11 mouse cellular contexts compared by ENCODE assay signal in the genomic region with DNA sequence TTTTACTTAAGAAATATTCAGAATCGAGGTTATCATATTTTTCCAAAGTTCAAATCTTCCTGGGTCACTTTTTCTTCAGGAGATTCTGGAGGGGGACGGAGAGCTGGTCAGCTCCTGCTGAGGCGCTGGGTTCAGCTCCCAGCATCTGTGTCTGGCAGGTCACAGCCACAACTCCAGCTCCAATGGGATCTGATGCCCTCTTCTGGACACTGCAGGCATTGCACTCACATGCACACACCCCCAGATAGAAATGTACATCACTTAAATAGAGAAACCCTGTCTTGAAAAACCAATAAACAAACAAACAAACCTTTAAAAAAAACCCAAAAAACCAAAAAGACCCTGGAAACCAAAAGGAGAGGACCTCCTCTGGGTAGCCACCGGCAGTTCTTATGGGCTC. TPM values are rescaled to one million over a fixed set of nuclear protein-coding genes. Genes with fewer than 3 reads are reported as not detected.
A peak's percentile ranks its signal among the peaks of the same experiment; 100 is the strongest.
DNase-seq lines count a peak whose midpoint lies in the region; ATAC-seq and TF ChIP-seq lines count a peak whose summit lies in the region.
"Had no signal": no experiment of that assay in that cellular context is flagged by ENCODE, and none has a peak within 500 bp of the region (broad histone marks: within the 10 kb centered on the region; RNA-seq: fewer than 3 reads in every experiment).

No protein-coding gene starts in this region.

- ATAC-seq in frontal cortex, adult (ENCODE audit: low TSS enrichment): no peak
- ATAC-seq in hindbrain, embryonic 14.5 days (ENCODE audit: low FRiP score): no peak

- intact Hi-C loops in left cerebral cortex, adult 2 months (cut with DNase I): no loop called here
- intact Hi-C loops in left cerebral cortex, postnatal 36 days (cut with DNase I): no loop called here

- no peaks in the 10 kb centered on the region for H3K9me3 ChIP-seq in MEL (replicated peaks; ENCODE audit: insufficient read depth, low read length)
- no peaks in the 10 kb centered on the region for H3K9me3 ChIP-seq in hindbrain, embryonic 14.5 days (ENCODE audit: control insufficient read depth, low read length)

- no peak for DNase-seq in left cerebral cortex, adult 2 months (ENCODE audit: extremely low spot score in 1 of 2, low spot score in 2 of 2)
- DNase-seq in left cerebral cortex, postnatal 36 days (ENCODE audit: low spot score in 2 of 2): no peak
- peak; percentile 50 for DNase-seq in MEL (ENCODE audit: low read depth, low spot score)
- no peak for DNase-seq in hindbrain, embryonic 14.5 days (ENCODE audit: low spot score)
- DNase-seq: cerebellum, adult 9-10 months; gastrocnemius, postnatal 25 days; right cerebral cortex, adult 18-20 months had no signal

- TF ChIP-seq RAD21 in MEL (IDR thresholded peaks at IDR 0.05; ENCODE audit: low read depth, low read length): peak; percentile 16

- H3K9ac ChIP-seq in MEL (ENCODE audit: control insufficient read depth, low read depth, low read length, poor library complexity, severe bottlenecking): no peak overlapping the region
- no peak overlapping the region for H3K9ac ChIP-seq in hindbrain, embryonic 14.5 days
- H3K9ac ChIP-seq: limb, embryonic 13.5 days had no signal

- 94% methylated on average over 4 of the region's 4 CpGs for WGBS in macrophage (ENCODE audit: missing documents)
- 87% methylated on average over 4 of the region's 4 CpGs for WGBS in hindbrain, embryonic 14.5 days

- H3K79me2 ChIP-seq in C2C12 (ENCODE audit: control insufficient read depth, insufficient read depth) (peaks cover 38% of the 10 kb centered on the region), MEL (ENCODE audit: control insufficient read depth, insufficient read depth, low read length, poor library complexity) (no peaks in the 10 kb centered on the region), macrophage (ENCODE audit: inconsistent target) (peaks cover 22% of the 10 kb centered on the region)

- no peak overlapping the region for H3K4me2 ChIP-seq in hindbrain, embryonic 14.5 days (replicated peaks)
- H3K4me2 ChIP-seq: limb, embryonic 13.5 days had no signal

- peaks cover 12% of the 10 kb centered on the region for H3K36me3 ChIP-seq in C2C12 (ENCODE audit: control insufficient read depth, insufficient read depth)
- H3K36me3 ChIP-seq in MEL (ENCODE audit: control insufficient read depth in 1 of 2, insufficient read depth in 2 of 2, low read length in 2 of 2): peaks cover 0 to 6% of the 10 kb centered on the region in 2 experiments; a peak in 2 of 4 replicates
- H3K36me3 ChIP-seq in macrophage (ENCODE audit: inconsistent target): no peaks in the 10 kb centered on the region
- H3K36me3 ChIP-seq in hindbrain, embryonic 14.5 days (replicated peaks; ENCODE audit: control insufficient read depth, insufficient read depth): peaks cover 8% of the 10 kb centered on the region
- H3K36me3 ChIP-seq: limb, embryonic 13.5 days had no signal

- TF ChIP-seq CTCF in left cerebral cortex, adult 2 months (IDR thresholded peaks at IDR 0.05): peak; percentile 46
- peak; percentile 50 for TF ChIP-seq CTCF in C2C12 (IDR thresholded peaks at IDR 0.05; ENCODE audit: control insufficient read depth, insufficient read depth, insufficient read length)
- TF ChIP-seq CTCF in MEL (IDR thresholded peaks at IDR 0.05 in 2 of 3, conservative IDR thresholded peaks at IDR 0.05 in 1 of 3; ENCODE audit: control insufficient read depth in 1 of 3, insufficient read depth in 1 of 3, low read depth in 2 of 3, low read length in 3 of 3, poor library complexity in 1 of 3, severe bottlenecking in 1 of 3): peak; percentile 51 to 67 (median 65)

- H3K4me3 ChIP-seq in left cerebral cortex, adult 2 months: no peak overlapping the region
- H3K4me3 ChIP-seq in C2C12 (ENCODE audit: insufficient read depth, poor library complexity, severe bottlenecking) (no peak overlapping the region), MEL (ENCODE audit: control insufficient read depth in 1 of 2, insufficient read depth in 1 of 2, low read depth in 2 of 2, low read length in 2 of 2) (no peak overlapping the region), macrophage (ENCODE audit: inconsistent target) (no peak overlapping the region)
- no peak overlapping the region for H3K4me3 ChIP-seq in hindbrain, embryonic 14.5 days (replicated peaks; ENCODE audit: low read length)
- H3K4me3 ChIP-seq: limb, embryonic 13.5 days had no signal

- TF ChIP-seq POLR2A in MEL (IDR thresholded peaks at IDR 0.05; ENCODE audit: control insufficient read depth in 1 of 2, insufficient read depth in 1 of 2, low read depth in 1 of 2, low read length in 2 of 2, poor library complexity in 1 of 2): no peak

- H3K79me3 ChIP-seq in C2C12 (ENCODE audit: low read depth): peaks cover 11% of the 10 kb centered on the region

- H3K4me1 ChIP-seq in MEL (ENCODE audit: control insufficient read depth in 1 of 2, insufficient read depth in 2 of 2, low read length in 2 of 2): peaks cover 2 to 13% of the 10 kb centered on the region in 2 experiments; a peak in 3 of 4 replicates
- no peaks in the 10 kb centered on the region for H3K4me1 ChIP-seq in hindbrain, embryonic 14.5 days (replicated peaks; ENCODE audit: control insufficient read depth, insufficient read depth, low read length)
- H3K4me1 ChIP-seq: limb, embryonic 13.5 days had no signal

- no peaks in the 10 kb centered on the region for H3K27me3 ChIP-seq in C2C12 (ENCODE audit: control insufficient read depth, insufficient read depth, insufficient read length)
- H3K27me3 ChIP-seq in MEL (ENCODE audit: control insufficient read depth in 1 of 2, insufficient read depth in 2 of 2, low read length in 2 of 2): no peaks in the 10 kb centered on the region
- H3K27me3 ChIP-seq in hindbrain, embryonic 14.5 days (ENCODE audit: control insufficient read depth, insufficient read depth, low read length): no peaks in the 10 kb centered on the region
- H3K27me3 ChIP-seq: limb, embryonic 13.5 days had no signal

- H3K27ac ChIP-seq in left cerebral cortex, adult 2 months: no peak overlapping the region
- no peak overlapping the region for H3K27ac ChIP-seq in MEL (ENCODE audit: control insufficient read depth, low read depth, low read length)
- peak overlapping the region; percentile 21; the same call in 1 of the 2 replicates for H3K27ac ChIP-seq in macrophage
- H3K27ac ChIP-seq in hindbrain, embryonic 14.5 days: no peak overlapping the region
- H3K27ac ChIP-seq: limb, embryonic 13.5 days had no signal

- H3ac ChIP-seq in C2C12 (ENCODE audit: control insufficient read depth, insufficient read length, low read depth): peak overlapping the region; percentile 13

- no peak for TF ChIP-seq EP300 in MEL (IDR thresholded peaks at IDR 0.05; ENCODE audit: low read depth in 1 of 2, low read length in 2 of 2)

TF ChIP-seq in C2C12, 6 proteins besides CTCF, POLR2A, EP300 and RAD21:
- TF ChIP-seq FOSL1 (IDR thresholded peaks at IDR 0.05; ENCODE audit: insufficient read depth, low read length, poor library complexity, severe bottlenecking) (no peak), USF1 (IDR thresholded peaks at IDR 0.05; ENCODE audit: low read depth) (no peak), MAX (IDR thresholded peaks at IDR 0.05) (no peak), CEBPB (IDR thresholded peaks at IDR 0.05; ENCODE audit: low read depth) (no peak), MYOD1 (IDR thresholded peaks at IDR 0.05; ENCODE audit: control insufficient read depth, insufficient read length, low read depth) (no peak), MYOG (IDR thresholded peaks at IDR 0.05; ENCODE audit: control insufficient read depth, extremely low read depth, insufficient read length) (no peak)

TF ChIP-seq in MEL, 35 proteins besides CTCF, POLR2A, EP300 and RAD21:
- TF ChIP-seq MYB (IDR thresholded peaks at IDR 0.05; ENCODE audit: low read depth, low read length) (no peak), SMC3 (IDR thresholded peaks at IDR 0.05; ENCODE audit: low read depth, low read length) (peak; percentile 26), ZC3H11A (IDR thresholded peaks at IDR 0.05; ENCODE audit: low read depth, low read length) (0 out of 2 replicates have a peak, but pooled peaks have one; percentile 17)
TF ChIP-seq in MEL: peak in this region for 2.

RNA-seq across cellular contexts. Expression of a gene that starts 30.3 kb away (rescaled TPM):
- total RNA-seq in left cerebral cortex, adult 2 months (2021): 10 to 100 TPM; 57.4 to 59.4 TPM
- 10 to 100 TPM; 53.0 to 55.9 TPM for total RNA-seq in left cerebral cortex, postnatal 36 days (2021)
- polyA plus RNA-seq in C2C12 (2012; fragmentation: generic; extraction: Trizol) (9.7 TPM), MEL (2012; ENCODE audit: insufficient read depth in 1 of 2, insufficient read length in 2 of 2, low read depth in 1 of 2, low replicate concordance in 2 of 2, missing spikeins in 1 of 2) (1 to 10 TPM in 1 of 2 experiments, not detected in 1; 3.0 TPM), macrophage (2018) (4.1 to 8.3 TPM (median 8.2 TPM) in 3 replicates)
- total RNA-seq in MEL (2012; rRNA removed): 1.5 and 1.8 TPM in 2 replicates
- 10 to 100 TPM; 10.9 to 86.0 (median 38.8) TPM for total RNA-seq in macrophage (2018; cell fraction: chromatin; rRNA removed)
- 10 to 100 TPM in 2 of 26 experiments, 1 to 10 TPM in 24; 3.2 to 10.3 (median 6.1) TPM for total RNA-seq in macrophage (2018; cell fraction: cytosol; rRNA removed)
- total RNA-seq in macrophage (2018; cell fraction: nucleus; rRNA removed): 10 to 100 TPM in 17 of 26 experiments, 1 to 10 TPM in 9; 6.2 to 65.9 (median 18.6) TPM
- 25.2 and 27.2 TPM in 2 replicates for polyA plus RNA-seq in hindbrain, embryonic 14.5 days (2014; fragmentation: Nextera tagmentation; extraction: Ambion mirVana)

RNA-seq across cellular contexts. Expression of a gene that starts 41.2 kb away (rescaled TPM):
- 10 to 100 TPM in 1 of 2 experiments, 1 to 10 TPM in 1; 9.1 to 11.8 TPM for total RNA-seq in left cerebral cortex, adult 2 months (2021)
- 10 to 100 TPM in 1 of 2 experiments, 1 to 10 TPM in 1; 9.6 to 13.2 TPM for total RNA-seq in left cerebral cortex, postnatal 36 days (2021)
- polyA plus RNA-seq in C2C12 (2012; fragmentation: generic; extraction: Trizol): 0.50 TPM
- not detected in 2 replicates for total RNA-seq in MEL (2012; rRNA removed)
- polyA plus RNA-seq in MEL (2012; ENCODE audit: insufficient read depth in 1 of 2, insufficient read length in 2 of 2, low read depth in 1 of 2, low replicate concordance in 2 of 2, missing spikeins in 1 of 2): not detected
- not detected for total RNA-seq in macrophage (2018; cell fraction: chromatin; rRNA removed)
- total RNA-seq in macrophage (2018; cell fraction: cytosol; rRNA removed): not detected
- total RNA-seq in macrophage (2018; cell fraction: nucleus; rRNA removed): not detected
- polyA plus RNA-seq in macrophage (2018): not detected in 3 replicates
- 0.39 and 0.65 TPM in 2 replicates for polyA plus RNA-seq in hindbrain, embryonic 14.5 days (2014; fragmentation: Nextera tagmentation; extraction: Ambion mirVana)
